Mouse (Mus musculus) bone marrow macrophage, adult 2 months (primary cell): Measurements from ENCODE around the gene Zbtb22.

Experiments
- CTCF ChIP-seq: IDR thresholded peaks from 2 replicates; pipeline ENCODE4 v1.5.1; 2012; ENCODE audit warnings: low read depth, mild to moderate bottlenecking, low read length, moderate library complexity
- POLR2A ChIP-seq: IDR thresholded peaks from 2 replicates; pipeline ENCODE4 v1.6.1; 2012; ENCODE audit warnings: mild to moderate bottlenecking, low read depth, low read length, borderline replicate concordance

GRCm38 (mm10) chr17:33891357-33891756 is 24.3 kb upstream of the Zbtb22 start:
- TF ChIP-seq POLR2A (no peak), CTCF (no peak)
